Mouse (Mus musculus): ENCODE measurements around the gene Shox2. TPM values are rescaled to one million over a fixed set of nuclear protein-coding genes. Genes with fewer than 3 reads are reported as not detected.

Gene Shox2
- polyA plus RNA-seq, 1 experiment from 2014 or later, result not detected

- no peaks in the 10 kb centered on the region for H3K36me3 ChIP-seq (ENCODE audit: control insufficient read depth, insufficient read depth, low read length)
- WGBS, result 69% methylated on average over 3 of the region's 3 CpGs
- no peak overlapping the region for H3K4me2 ChIP-seq (replicated peaks; ENCODE audit: low read depth, low read length)
- ATAC-seq (ENCODE audit: insufficient number of reproducible peaks, insufficient read depth, low FRiP score, low read depth), result no peak
- no peaks in the 10 kb centered on the region for H3K27me3 ChIP-seq (ENCODE audit: control insufficient read depth, insufficient read depth, low read length)
- no peak overlapping the region for H3K4me3 ChIP-seq (ENCODE audit: low read depth, low read length)
- H3K9me3 ChIP-seq (ENCODE audit: control insufficient read depth, low read depth, low read length), result no peaks in the 10 kb centered on the region
- H3K4me1 ChIP-seq (ENCODE audit: control insufficient read depth, insufficient read depth, low read length), result no peaks in the 10 kb centered on the region
- no peak overlapping the region for H3K27ac ChIP-seq (ENCODE audit: low read length)
- H3K9ac ChIP-seq (replicated peaks; ENCODE audit: low read depth, low read length), result no peak overlapping the region
Measured at GRCm38 (mm10) chr3:66922436-66922835, 59.1 kb downstream of the Shox2 start.

Other genes starting within 250 kb of the Shox2 start
- 37.0 and 39.8 TPM in 2 replicates for gene Rsrc1, start 381 bp downstream of the Shox2 start, polyA plus RNA-seq (2014; fragmentation: Nextera tagmentation; extraction: Ambion mirVana)

All from stomach, embryonic 14.5 days (tissue).